Mouse (Mus musculus) E14TG2a.4 (cell line): Measurements from ENCODE around the gene Sema6d.

Source experiments
- CTCF ChIP-seq: conservative IDR thresholded peaks from 2 replicates; pipeline ENCODE4 v1.5.1; 2014; ENCODE audit warnings: low read length
- NANOG ChIP-seq: IDR thresholded peaks from 2 replicates; pipeline ENCODE4 v1.6.1; 2014; ENCODE audit warnings: borderline replicate concordance, low read length, mixed read lengths
- POU5F1 ChIP-seq: IDR thresholded peaks from 2 replicates; pipeline ENCODE4 v1.6.1; 2014; ENCODE audit warnings: low read length, borderline replicate concordance

DNA sequence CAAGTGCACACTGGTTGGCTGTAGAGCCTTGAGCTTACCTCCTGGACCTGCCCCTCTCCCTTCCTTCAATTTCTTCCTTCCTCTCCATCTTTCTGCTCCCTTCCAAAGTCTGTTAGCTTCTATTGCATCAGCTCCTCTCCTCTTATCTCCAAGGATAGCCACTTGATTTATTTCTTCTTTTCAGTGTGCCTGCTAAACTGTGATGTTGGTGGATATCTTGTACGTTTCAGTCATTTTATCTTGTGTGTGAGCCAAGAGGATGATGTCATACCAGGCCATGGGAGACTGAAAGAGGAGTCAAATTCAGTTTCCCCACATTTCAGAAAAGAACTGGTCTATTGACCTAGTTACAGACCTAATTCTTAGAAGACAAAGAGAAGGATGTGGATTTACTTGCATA lies 153.8 kb downstream of the Sema6d start:
- TF ChIP-seq CTCF, result no peak
- no peak for TF ChIP-seq POU5F1
- no peak for TF ChIP-seq NANOG
